Mouse (Mus musculus) liver, embryonic 14.5 days (tissue): ENCODE data around the gene Dock9.

ENCODE experiments used
- CTCF ChIP-seq: IDR thresholded peaks from 2 replicates; pipeline ENCODE4 v1.5.1; 2016; ENCODE audit warnings: antibody characterized with exemption, low read depth, control low read depth
- EP300 ChIP-seq: IDR thresholded peaks from 2 replicates; pipeline ENCODE4 v1.6.1; 2016; ENCODE audit warnings: antibody characterized with exemption, low read depth

GRCm38 (mm10) chr14:121777279-121777831, 20.3 kb downstream of the Dock9 start:
- TF ChIP-seq CTCF, result no peak
- TF ChIP-seq EP300, result no peak
